Mouse (Mus musculus): ENCODE results near the gene Rgl1. TPM values are rescaled to one million over a fixed set of nuclear protein-coding genes. Genes with fewer than 3 reads are reported as not detected.

Rgl1 gene
- polyA plus RNA-seq, 1 experiment from 2014 or later = 66.1 TPM

GRCm38 (mm10) chr1:152536416-152537018 is 229.6 kb downstream of the Rgl1 start:
- Histone ChIP-seq H3K4me3 (no peak overlapping the region), H3K9ac (no peak overlapping the region), H3K4me2 (no peak overlapping the region), H3K9me3 (replicated peaks) (no peaks in the 10 kb centered on the region), H3K4me1 (replicated peaks) (peaks cover 36% of the 10 kb centered on the region), H3K27ac (ENCODE audit: poor library complexity, severe bottlenecking) (no peak overlapping the region), H3K36me3 (peaks cover 73% of the 10 kb centered on the region), H3K27me3 (replicated peaks) (no peaks in the 10 kb centered on the region)
- ATAC-seq (ENCODE audit: insufficient number of reproducible peaks, low FRiP score) = no peak
- WGBS = 66% methylated on average over 16 of the region's 16 CpGs

- 79% methylated on average over 7 of the region's 7 CpGs for WGBS
- no peak overlapping the region for H3K27ac ChIP-seq (ENCODE audit: poor library complexity, severe bottlenecking)
- no peaks in the 10 kb centered on the region for H3K27me3 ChIP-seq (replicated peaks)
- H3K9ac ChIP-seq = no peak overlapping the region
- peaks cover 73% of the 10 kb centered on the region for H3K36me3 ChIP-seq
- no peak overlapping the region for H3K4me3 ChIP-seq
- H3K4me2 ChIP-seq = no peak overlapping the region
- H3K4me1 ChIP-seq (replicated peaks) = peaks cover 47% of the 10 kb centered on the region
- H3K9me3 ChIP-seq (replicated peaks) = no peaks in the 10 kb centered on the region
- no peak for ATAC-seq (ENCODE audit: insufficient number of reproducible peaks, low FRiP score)
Observed at GRCm38 (mm10) chr1:152534531-152534930, 231.6 kb downstream of the Rgl1 start.

DNA sequence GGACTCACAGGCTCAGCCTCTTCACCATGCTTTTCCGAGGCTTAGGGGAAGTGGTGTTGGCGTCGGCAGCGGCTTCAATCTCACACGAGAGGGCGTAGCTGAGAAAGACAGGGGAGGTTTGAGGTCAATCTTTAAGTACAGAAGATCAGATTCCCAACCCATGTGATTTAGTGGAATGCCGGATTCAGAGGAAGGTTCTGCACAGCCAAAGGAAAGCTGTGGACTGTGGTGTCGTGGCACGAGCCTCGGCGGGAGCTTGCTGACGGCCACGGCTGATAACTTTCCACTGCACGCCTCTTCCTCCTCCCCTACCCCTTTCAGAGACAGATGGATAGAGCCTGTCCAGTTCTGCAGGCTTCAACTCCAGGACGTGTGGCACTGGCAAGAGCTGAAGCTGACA is 234.7 kb downstream of the Rgl1 start:
- Histone ChIP-seq H3K27me3 (replicated peaks) (no peaks in the 10 kb centered on the region), H3K4me1 (replicated peaks) (peaks cover 60% of the 10 kb centered on the region), H3K4me3 (no peak overlapping the region), H3K36me3 (peaks cover 60% of the 10 kb centered on the region), H3K4me2 (peak overlapping the region; percentile 30), H3K9ac (peak overlapping the region; percentile 47; the same call in 1 of the 2 replicates), H3K9me3 (replicated peaks) (no peaks in the 10 kb centered on the region), H3K27ac (ENCODE audit: poor library complexity, severe bottlenecking) (peak overlapping the region; percentile 73)
- no peak; the same call in 1 of the 2 replicates for ATAC-seq (ENCODE audit: insufficient number of reproducible peaks, low FRiP score)
- 12% methylated on average over 15 of the region's 15 CpGs for WGBS

DNA sequence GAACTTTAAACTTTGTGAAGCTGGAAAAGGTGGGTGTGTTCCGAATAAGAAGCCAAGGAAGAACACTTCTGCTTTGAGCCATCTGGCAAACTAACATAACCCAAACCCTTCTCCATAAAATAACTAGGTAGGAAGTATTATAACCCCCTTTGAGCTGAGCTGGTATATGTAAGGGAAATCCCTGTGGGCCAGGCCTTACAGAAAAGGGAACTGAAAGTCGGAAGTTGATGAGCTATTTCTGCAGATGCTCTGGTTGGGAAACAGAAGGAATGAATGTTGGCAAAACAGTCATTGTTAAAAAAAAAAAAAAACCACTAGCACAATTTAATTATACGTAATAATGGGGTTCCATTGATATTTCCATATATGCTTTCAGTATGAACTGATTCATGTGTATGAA is 237.4 kb downstream of the Rgl1 start:
- no peak overlapping the region for H3K4me2 ChIP-seq
- no peaks in the 10 kb centered on the region for H3K27me3 ChIP-seq (replicated peaks)
- H3K9me3 ChIP-seq (replicated peaks) = no peaks in the 10 kb centered on the region
- H3K27ac ChIP-seq (ENCODE audit: poor library complexity, severe bottlenecking) = peak overlapping the region; percentile 67
- peaks cover 54% of the 10 kb centered on the region for H3K36me3 ChIP-seq
- WGBS = 74% methylated on average over 3 of the region's 3 CpGs
- H3K4me3 ChIP-seq = no peak overlapping the region
- ATAC-seq (ENCODE audit: insufficient number of reproducible peaks, low FRiP score) = no peak
- H3K9ac ChIP-seq = no peak overlapping the region
- H3K4me1 ChIP-seq (replicated peaks) = peaks cover 84% of the 10 kb centered on the region

DNA sequence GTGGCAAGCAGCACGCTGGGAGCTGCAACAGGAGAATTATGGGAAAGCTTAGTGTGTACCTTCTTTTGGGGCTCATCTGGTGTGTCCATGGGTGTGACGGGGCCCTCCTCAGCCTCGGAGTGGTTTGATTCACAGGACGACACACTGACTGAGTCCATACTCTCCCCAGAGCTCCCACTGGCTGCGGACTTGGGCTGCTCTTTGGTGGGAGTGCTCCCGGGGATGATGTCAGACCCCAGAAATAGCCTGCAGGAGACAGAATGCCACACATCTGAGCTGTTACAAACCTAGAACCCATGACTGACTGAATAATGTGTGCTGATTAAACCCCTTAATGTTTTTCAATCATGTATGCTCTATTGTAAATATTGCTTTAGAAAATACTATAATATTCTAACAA is 237.9 kb downstream of the Rgl1 start:
- no peaks in the 10 kb centered on the region for H3K27me3 ChIP-seq (replicated peaks)
- no peak overlapping the region for H3K4me2 ChIP-seq
- peaks cover 55% of the 10 kb centered on the region for H3K36me3 ChIP-seq
- peaks cover 84% of the 10 kb centered on the region for H3K4me1 ChIP-seq (replicated peaks)
- H3K9ac ChIP-seq = peak overlapping the region; percentile 33; the same call in 1 of the 2 replicates
- peak overlapping the region; percentile 95 for H3K27ac ChIP-seq (ENCODE audit: poor library complexity, severe bottlenecking)
- 36% methylated on average over 6 of the region's 6 CpGs for WGBS
- peak; percentile 50; the same call in 1 of the 2 replicates for ATAC-seq (ENCODE audit: insufficient number of reproducible peaks, low FRiP score)
- no peaks in the 10 kb centered on the region for H3K9me3 ChIP-seq (replicated peaks)
- no peak overlapping the region for H3K4me3 ChIP-seq

DNA sequence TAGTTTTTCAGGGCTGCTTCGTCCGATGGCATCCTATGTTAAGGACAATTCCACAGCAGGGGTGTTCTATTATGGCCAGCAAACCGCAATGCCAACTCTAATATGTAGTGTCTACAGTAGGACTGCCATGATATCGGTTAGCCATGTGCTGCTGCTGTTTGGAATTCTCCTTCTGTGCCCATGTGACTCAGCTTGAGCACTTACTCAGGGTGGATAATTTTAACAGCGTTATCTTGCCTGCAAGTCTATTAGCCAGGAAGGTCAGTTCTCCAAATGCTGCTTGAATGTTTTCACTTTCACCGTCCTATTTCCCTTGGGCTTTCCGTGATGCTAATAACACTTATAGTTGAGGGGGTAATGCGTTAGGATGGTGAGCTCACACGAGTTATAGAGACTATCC is 240.0 kb downstream of the Rgl1 start:
- 0 out of 2 replicates have a peak overlapping the region, but pooled peaks have one; percentile 32 for H3K9ac ChIP-seq
- H3K4me2 ChIP-seq = peak overlapping the region; percentile 33
- peaks cover 76% of the 10 kb centered on the region for H3K4me1 ChIP-seq (replicated peaks)
- H3K27ac ChIP-seq (ENCODE audit: poor library complexity, severe bottlenecking) = peak overlapping the region; percentile 95
- peaks cover 68% of the 10 kb centered on the region for H3K36me3 ChIP-seq
- no peak overlapping the region for H3K4me3 ChIP-seq
- no peak for ATAC-seq (ENCODE audit: insufficient number of reproducible peaks, low FRiP score)
- H3K9me3 ChIP-seq (replicated peaks) = no peaks in the 10 kb centered on the region
- H3K27me3 ChIP-seq (replicated peaks) = no peaks in the 10 kb centered on the region
- WGBS = 33% methylated on average over 9 of the region's 9 CpGs

GRCm38 (mm10) chr1:152524987-152525648 is 241.0 kb downstream of the Rgl1 start:
- Histone ChIP-seq H3K4me3 (no peak overlapping the region), H3K4me2 (no peak overlapping the region), H3K4me1 (replicated peaks) (peaks cover 66% of the 10 kb centered on the region), H3K36me3 (peaks cover 67% of the 10 kb centered on the region), H3K27me3 (replicated peaks) (no peaks in the 10 kb centered on the region), H3K9ac (peak overlapping the region; percentile 52), H3K27ac (ENCODE audit: poor library complexity, severe bottlenecking) (peak overlapping the region; percentile 86), H3K9me3 (replicated peaks) (no peaks in the 10 kb centered on the region)
- ATAC-seq (ENCODE audit: insufficient number of reproducible peaks, low FRiP score) = 0 out of 2 replicates have a peak, but pooled peaks have one; percentile 17
- WGBS = 11% methylated on average over 6 of the region's 6 CpGs

- Histone ChIP-seq H3K9me3 (replicated peaks) (no peaks in the 10 kb centered on the region), H3K4me2 (no peak overlapping the region), H3K4me1 (replicated peaks) (peaks cover 63% of the 10 kb centered on the region), H3K9ac (no peak overlapping the region), H3K27ac (ENCODE audit: poor library complexity, severe bottlenecking) (no peak overlapping the region), H3K4me3 (no peak overlapping the region), H3K36me3 (peaks cover 69% of the 10 kb centered on the region), H3K27me3 (replicated peaks) (no peaks in the 10 kb centered on the region)
- 68% methylated on average over 22 of the region's 22 CpGs for WGBS
- no peak for ATAC-seq (ENCODE audit: insufficient number of reproducible peaks, low FRiP score)
Observed at GRCm38 (mm10) chr1:152524098-152524892, 241.9 kb downstream of the Rgl1 start.

DNA sequence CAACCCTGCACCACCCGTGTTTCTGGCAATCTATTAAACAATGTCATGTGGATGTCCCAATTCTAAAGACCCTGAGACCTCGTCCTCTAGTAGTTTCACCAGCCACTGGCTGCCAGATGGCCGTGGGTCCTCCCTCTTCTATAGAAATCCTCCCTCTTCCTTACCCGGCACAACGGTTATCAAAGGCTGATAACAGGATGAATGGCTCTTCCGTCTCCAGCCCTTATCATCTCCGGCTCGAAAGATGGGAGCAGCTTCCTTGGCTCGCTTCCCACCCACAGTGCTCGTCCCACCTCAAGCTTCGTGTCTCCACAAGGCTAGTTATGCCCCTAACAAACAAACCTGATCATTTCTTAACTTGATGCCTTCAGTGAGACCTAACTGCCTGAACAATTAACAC is 242.9 kb downstream of the Rgl1 start:
- no peaks in the 10 kb centered on the region for H3K27me3 ChIP-seq (replicated peaks)
- H3K27ac ChIP-seq (ENCODE audit: poor library complexity, severe bottlenecking) = no peak overlapping the region
- no peaks in the 10 kb centered on the region for H3K9me3 ChIP-seq (replicated peaks)
- peaks cover 59% of the 10 kb centered on the region for H3K4me1 ChIP-seq (replicated peaks)
- H3K36me3 ChIP-seq = peaks cover 76% of the 10 kb centered on the region
- ATAC-seq (ENCODE audit: insufficient number of reproducible peaks, low FRiP score) = no peak
- no peak overlapping the region for H3K4me3 ChIP-seq
- WGBS = 16% methylated on average over 11 of the region's 11 CpGs
- H3K4me2 ChIP-seq = no peak overlapping the region
- H3K9ac ChIP-seq = no peak overlapping the region

GRCm38 (mm10) chr1:152522226-152522625 is 243.9 kb downstream of the Rgl1 start:
- Histone ChIP-seq H3K27me3 (replicated peaks) (no peaks in the 10 kb centered on the region), H3K4me2 (no peak overlapping the region), H3K27ac (ENCODE audit: poor library complexity, severe bottlenecking) (no peak overlapping the region), H3K4me1 (replicated peaks) (peaks cover 48% of the 10 kb centered on the region), H3K9me3 (replicated peaks) (no peaks in the 10 kb centered on the region), H3K36me3 (peaks cover 76% of the 10 kb centered on the region), H3K9ac (no peak overlapping the region), H3K4me3 (no peak overlapping the region)
- 73% methylated on average over 3 of the region's 3 CpGs for WGBS
- ATAC-seq (ENCODE audit: insufficient number of reproducible peaks, low FRiP score) = no peak
